Mouse (Mus musculus) hindbrain, embryonic 16.5 days (tissue): ENCODE measurements around the gene Pxmp2. TPM values are rescaled to one million over a fixed set of nuclear protein-coding genes. Genes with fewer than 3 reads are reported as not detected.

Experiments
- ATAC-seq: fragments of 200-750 bp; cut with Nextera tagmentation; 2 replicates; pipeline ENCODE4 v1.8.0; 2017; ENCODE audit warnings: moderate TSS enrichment, moderate library complexity
- H3K27ac ChIP-seq: fragments of 300-500 bp; sonication (generic); 2 replicates; pipeline ENCODE4 v1.5.1; 2014; ENCODE audit warnings: low read depth, mild to moderate bottlenecking, control low read depth, low read length, moderate library complexity
- H3K27me3 ChIP-seq: fragments of 300-500 bp; sonication (generic); replicated peaks from 2 replicates; pipeline ENCODE4 v1.6.1; 2014; ENCODE audit warnings: low read length; ENCODE audit not compliant: control insufficient read depth, insufficient read depth
- H3K36me3 ChIP-seq: fragments of 300-500 bp; sonication (generic); 2 replicates; pipeline ENCODE4 v1.6.1; 2014; ENCODE audit warnings: mild to moderate bottlenecking, low read length, moderate library complexity, mixed read lengths; ENCODE audit not compliant: control insufficient read depth, insufficient read depth
- H3K4me1 ChIP-seq: fragments of 300-500 bp; sonication (generic); 2 replicates; pipeline ENCODE4 v1.6.1; 2014; ENCODE audit warnings: low read depth, low read length; ENCODE audit not compliant: control insufficient read depth, insufficient read depth
- H3K4me2 ChIP-seq: fragments of 300-500 bp; sonication (generic); 2 replicates; pipeline ENCODE4 v1.6.1; 2014; ENCODE audit warnings: mild to moderate bottlenecking, low read length, control low read depth, moderate library complexity
- H3K4me3 ChIP-seq: fragments of 300-500 bp; sonication (generic); 2 replicates; pipeline ENCODE4 v1.5.1; 2014; ENCODE audit warnings: mild to moderate bottlenecking, low read length, control low read depth, moderate library complexity
- H3K9ac ChIP-seq: fragments of 300-500 bp; sonication (generic); 2 replicates; pipeline ENCODE4 v1.6.1; 2014; ENCODE audit warnings: low read depth, mild to moderate bottlenecking, control low read depth, low read length, moderate library complexity
- H3K9me3 ChIP-seq: fragments of 300-500 bp; sonication (generic); 2 replicates; pipeline ENCODE4 v1.6.1; 2014; ENCODE audit warnings: mild to moderate bottlenecking, low read length, moderate library complexity; ENCODE audit not compliant: control insufficient read depth
- WGBS: fragments of 180-500 bp; shearing (Covaris S2); extraction: QIAGEN DNeasy Blood & Tissue Kit; methylation state at CpG from one replicate; pipeline ENCODE4 v1.1.7; 2014; 5-methylcytosine and 5-hydroxymethylcytosine counted together
- polyA plus RNA-seq: library from polyadenylated mRNA; unstranded; fragments of >200 nt; fragmentation: Nextera tagmentation; extraction: Ambion mirVana; gene quantifications from 2 replicates; pipeline ENCODE4 v1.2.1, GENCODE M21; 2015

The Pxmp2 gene
- polyA plus RNA-seq, 1 experiment from 2014 or later = 16.0 TPM

DNA sequence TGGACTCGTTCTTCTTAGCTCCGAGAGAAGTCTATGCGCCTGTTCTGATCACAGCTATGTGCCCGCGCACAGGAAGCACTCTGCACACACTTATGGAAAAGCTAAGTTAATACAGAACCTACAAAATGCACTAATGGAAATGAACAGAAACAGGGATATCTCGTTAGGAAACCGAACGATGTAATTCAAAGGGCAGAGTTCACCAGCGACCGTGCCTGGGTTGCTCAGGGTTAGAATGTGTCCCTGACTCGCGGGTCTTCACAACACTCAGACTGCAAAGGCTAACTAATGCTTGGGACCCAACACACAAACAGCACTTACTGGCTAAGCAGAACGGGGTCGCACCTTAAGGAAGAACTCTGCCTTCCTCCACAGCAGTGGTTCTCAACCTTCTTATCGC is 830 bp downstream of the Pxmp2 start:
- WGBS = 11% methylated on average over 15 of the region's 15 CpGs
- peak overlapping the region; percentile 99 for H3K4me2 ChIP-seq
- no peak overlapping the region for H3K27ac ChIP-seq
- peaks cover 9% of the 10 kb centered on the region for H3K4me1 ChIP-seq
- peak overlapping the region; percentile 66 for H3K4me3 ChIP-seq
- H3K9ac ChIP-seq = peak overlapping the region; percentile 81; the same call in 1 of the 2 replicates
- no peaks in the 10 kb centered on the region for H3K36me3 ChIP-seq
- no peak for ATAC-seq
- no peaks in the 10 kb centered on the region for H3K27me3 ChIP-seq
- H3K9me3 ChIP-seq = no peaks in the 10 kb centered on the region

GRCm38 (mm10) chr5:110284536-110284935 is 1.4 kb downstream of the Pxmp2 start:
- 8% methylated on average over 4 of the region's 4 CpGs for WGBS
- Histone ChIP-seq H3K27ac (no peak overlapping the region), H3K4me3 (no peak overlapping the region), H3K9me3 (no peaks in the 10 kb centered on the region), H3K4me2 (peak overlapping the region; percentile 2; the same call in 1 of the 2 replicates), H3K9ac (no peak overlapping the region), H3K36me3 (no peaks in the 10 kb centered on the region), H3K4me1 (peaks cover 9% of the 10 kb centered on the region), H3K27me3 (no peaks in the 10 kb centered on the region)
- ATAC-seq = no peak

- Histone ChIP-seq H3K27ac (no peak overlapping the region), H3K27me3 (no peaks in the 10 kb centered on the region), H3K36me3 (no peaks in the 10 kb centered on the region), H3K9ac (no peak overlapping the region), H3K4me2 (no peak overlapping the region), H3K4me1 (peaks cover 9% of the 10 kb centered on the region), H3K4me3 (no peak overlapping the region), H3K9me3 (no peaks in the 10 kb centered on the region)
- 88% methylated on average over 2 of the region's 2 CpGs for WGBS
- ATAC-seq = no peak
Measured at GRCm38 (mm10) chr5:110281984-110282383, 4.0 kb downstream of the Pxmp2 start.

GRCm38 (mm10) chr5:110276910-110277309 is 9.1 kb downstream of the Pxmp2 start:
- 89% methylated on average over 1 of the region's 1 CpGs for WGBS
- Histone ChIP-seq H3K4me2 (no peak overlapping the region), H3K27ac (no peak overlapping the region), H3K4me3 (no peak overlapping the region), H3K4me1 (no peaks in the 10 kb centered on the region), H3K9ac (no peak overlapping the region), H3K27me3 (no peaks in the 10 kb centered on the region), H3K9me3 (no peaks in the 10 kb centered on the region), H3K36me3 (no peaks in the 10 kb centered on the region)
- no peak; the same call in 1 of the 2 replicates for ATAC-seq

GRCm38 (mm10) chr5:110276391-110276790 is 9.6 kb downstream of the Pxmp2 start:
- Histone ChIP-seq H3K9ac (no peak overlapping the region), H3K4me1 (no peaks in the 10 kb centered on the region), H3K4me3 (no peak overlapping the region), H3K36me3 (no peaks in the 10 kb centered on the region), H3K4me2 (no peak overlapping the region), H3K27ac (no peak overlapping the region), H3K9me3 (no peaks in the 10 kb centered on the region), H3K27me3 (no peaks in the 10 kb centered on the region)
- no peak for ATAC-seq
- 81% methylated on average over 2 of the region's 2 CpGs for WGBS

DNA sequence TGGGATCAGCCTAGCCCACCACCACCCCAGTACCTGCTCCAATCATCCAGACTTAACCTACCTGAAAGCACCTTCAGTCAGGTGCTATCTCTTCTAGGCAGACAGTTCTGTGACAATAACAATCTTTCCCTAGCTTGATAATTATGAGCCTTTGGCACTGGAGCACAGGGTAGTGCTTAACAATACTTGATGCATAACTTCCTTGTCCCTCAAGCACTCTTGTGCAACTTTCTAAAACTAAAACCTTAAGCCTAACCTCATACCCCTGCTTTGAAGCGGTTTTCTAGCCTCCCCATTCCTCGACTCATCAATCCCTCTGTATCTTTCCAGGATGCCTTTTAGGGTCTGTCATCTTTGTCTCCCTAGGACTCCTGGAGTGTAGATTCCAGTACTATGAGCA is 11.1 kb downstream of the Pxmp2 start:
- no peak for ATAC-seq
- no peak overlapping the region for H3K4me2 ChIP-seq
- no peaks in the 10 kb centered on the region for H3K4me1 ChIP-seq
- no peak overlapping the region for H3K4me3 ChIP-seq
- no peaks in the 10 kb centered on the region for H3K9me3 ChIP-seq
- H3K36me3 ChIP-seq = no peaks in the 10 kb centered on the region
- H3K27ac ChIP-seq = no peak overlapping the region
- H3K27me3 ChIP-seq = no peaks in the 10 kb centered on the region
- no peak overlapping the region for H3K9ac ChIP-seq
- WGBS = 74% methylated on average over 2 of the region's 2 CpGs

- H3K4me3 ChIP-seq = no peak overlapping the region
- no peaks in the 10 kb centered on the region for H3K4me1 ChIP-seq
- no peak overlapping the region for H3K9ac ChIP-seq
- H3K27ac ChIP-seq = no peak overlapping the region
- WGBS = 84% methylated on average over 4 of the region's 4 CpGs
- H3K9me3 ChIP-seq = no peaks in the 10 kb centered on the region
- no peak overlapping the region for H3K4me2 ChIP-seq
- no peaks in the 10 kb centered on the region for H3K36me3 ChIP-seq
- ATAC-seq = no peak
- no peaks in the 10 kb centered on the region for H3K27me3 ChIP-seq
Measured at GRCm38 (mm10) chr5:110274147-110274546, 11.8 kb downstream of the Pxmp2 start.

DNA sequence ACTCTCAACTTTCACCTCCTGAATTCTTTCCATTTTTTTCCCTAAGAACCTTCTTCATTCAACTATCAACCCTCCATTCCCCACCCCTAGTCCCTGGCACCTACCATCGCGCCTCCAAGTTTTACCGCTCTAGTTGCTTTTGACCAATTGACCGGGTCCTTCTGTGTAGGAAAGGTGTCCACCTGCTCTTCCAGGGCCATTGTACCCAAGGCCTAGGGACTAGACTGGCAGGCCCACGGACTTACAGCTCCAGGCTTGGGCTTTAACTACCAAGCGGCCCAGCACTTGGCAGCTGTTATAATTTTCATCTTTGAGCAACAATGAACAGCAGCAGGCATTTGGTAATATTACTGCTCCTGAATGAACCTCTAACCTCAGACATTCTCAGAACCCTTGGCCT is 15.7 kb downstream of the Pxmp2 start:
- no peaks in the 10 kb centered on the region for H3K9me3 ChIP-seq
- no peak overlapping the region for H3K27ac ChIP-seq
- ATAC-seq = 0 out of 2 replicates have a peak, but pooled peaks have one; percentile 28
- no peak overlapping the region for H3K4me2 ChIP-seq
- WGBS = 94% methylated on average over 6 of the region's 6 CpGs
- no peak overlapping the region for H3K9ac ChIP-seq
- H3K36me3 ChIP-seq = peaks cover 8% of the 10 kb centered on the region
- peaks cover 7% of the 10 kb centered on the region for H3K4me1 ChIP-seq
- H3K27me3 ChIP-seq = no peaks in the 10 kb centered on the region
- no peak overlapping the region for H3K4me3 ChIP-seq

- peak within 1 kb of the TSS; percentile 85 for H3K4me3 ChIP-seq
- no peaks in the 10 kb centered on the region for H3K9me3 ChIP-seq
Measured at GRCm38 (mm10) chr5:110269141-110270101, 16.6 kb downstream of the Pxmp2 start, which contains the start of gene Pgam5. Gene Pgam5 (minus strand): TSS chr5:110269913.

More at GRCm38 (mm10) chr5:110269141-110270101, 16.6 kb downstream of the Pxmp2 start, which contains the start of gene Pgam5:
- H3K9ac ChIP-seq = peak within 1 kb of the TSS; percentile 95
- peak; percentile 91 for ATAC-seq
- peak within 1 kb of the TSS; percentile 94 for H3K4me2 ChIP-seq
- H3K4me1 ChIP-seq = peaks cover 7% of the 10 kb centered on the region
- peak within 1 kb of the TSS; percentile 73 for H3K27ac ChIP-seq
- no peaks in the 10 kb centered on the region for H3K27me3 ChIP-seq
- peaks cover 14% of the 10 kb centered on the region for H3K36me3 ChIP-seq
- WGBS = under 1% methylated on average over 59 of the region's 66 CpGs
